Mouse (Mus musculus) neural tube, embryonic 11.5 days (tissue): Measurements from ENCODE around the gene Cdh8. TPM values are rescaled to one million over a fixed set of nuclear protein-coding genes. Genes with fewer than 3 reads are reported as not detected.

Experiments
- ATAC-seq: fragments of 200-750 bp; cut with Nextera tagmentation; 2 replicates; pipeline ENCODE4 v1.8.0; 2017; ENCODE audit warnings: moderate number of reproducible peaks, mild to moderate bottlenecking, moderate TSS enrichment, moderate library complexity; ENCODE audit not compliant: insufficient read depth, low FRiP score, low TSS enrichment
- DNase-seq: peaks from one replicate; pipeline ENCODE4 v3.0.0-alpha.2; 2015; ENCODE audit warnings: low spot score
- H3K27ac ChIP-seq: fragments of 300-500 bp; sonication (generic); 2 replicates; pipeline ENCODE4 v1.5.1; 2014; ENCODE audit warnings: low read depth, mild to moderate bottlenecking, low read length
- H3K27me3 ChIP-seq: fragments of 300-500 bp; sonication (generic); 2 replicates; pipeline ENCODE4 v1.6.1; 2014; ENCODE audit warnings: mild to moderate bottlenecking, low read length, mixed read lengths; ENCODE audit not compliant: control insufficient read depth, insufficient read depth
- H3K36me3 ChIP-seq: fragments of 300-500 bp; sonication (generic); 2 replicates; pipeline ENCODE4 v1.6.1; 2014; ENCODE audit warnings: mild to moderate bottlenecking, low read length, moderate library complexity, mixed read lengths; ENCODE audit not compliant: control insufficient read depth, insufficient read depth
- H3K4me1 ChIP-seq: fragments of 300-500 bp; sonication (generic); 2 replicates; pipeline ENCODE4 v1.6.1; 2014; ENCODE audit warnings: low read length, mixed read lengths; ENCODE audit not compliant: control insufficient read depth, insufficient read depth
- H3K4me2 ChIP-seq: fragments of 300-500 bp; sonication (generic); 2 replicates; pipeline ENCODE4 v1.6.1; 2014; ENCODE audit warnings: low read depth, mild to moderate bottlenecking, moderate library complexity
- H3K4me3 ChIP-seq: fragments of 300-500 bp; sonication (generic); 2 replicates; pipeline ENCODE4 v1.5.1; 2014; ENCODE audit warnings: low read depth, low read length
- H3K9ac ChIP-seq: fragments of 300-500 bp; sonication (generic); 2 replicates; pipeline ENCODE4 v1.6.1; 2014; ENCODE audit warnings: mild to moderate bottlenecking, low read length
- H3K9me3 ChIP-seq: fragments of 300-500 bp; sonication (generic); 2 replicates; pipeline ENCODE4 v1.6.1; 2016; ENCODE audit warnings: low read length; ENCODE audit not compliant: control insufficient read depth
- WGBS: fragments of 180-500 bp; shearing (Covaris S2); extraction: QIAGEN DNeasy Blood & Tissue Kit; methylation state at CpG from one replicate; pipeline ENCODE4 v1.1.7; 2014; 5-methylcytosine and 5-hydroxymethylcytosine counted together
- polyA plus RNA-seq: library from polyadenylated mRNA; unstranded; fragments of >200 nt; fragmentation: Nextera tagmentation; extraction: Ambion mirVana; gene quantifications from 2 replicates; pipeline ENCODE4 v1.2.1, GENCODE M21; 2014

Gene Cdh8
- polyA plus RNA-seq, 1 experiment from 2014 or later = 4.4 TPM

DNA sequence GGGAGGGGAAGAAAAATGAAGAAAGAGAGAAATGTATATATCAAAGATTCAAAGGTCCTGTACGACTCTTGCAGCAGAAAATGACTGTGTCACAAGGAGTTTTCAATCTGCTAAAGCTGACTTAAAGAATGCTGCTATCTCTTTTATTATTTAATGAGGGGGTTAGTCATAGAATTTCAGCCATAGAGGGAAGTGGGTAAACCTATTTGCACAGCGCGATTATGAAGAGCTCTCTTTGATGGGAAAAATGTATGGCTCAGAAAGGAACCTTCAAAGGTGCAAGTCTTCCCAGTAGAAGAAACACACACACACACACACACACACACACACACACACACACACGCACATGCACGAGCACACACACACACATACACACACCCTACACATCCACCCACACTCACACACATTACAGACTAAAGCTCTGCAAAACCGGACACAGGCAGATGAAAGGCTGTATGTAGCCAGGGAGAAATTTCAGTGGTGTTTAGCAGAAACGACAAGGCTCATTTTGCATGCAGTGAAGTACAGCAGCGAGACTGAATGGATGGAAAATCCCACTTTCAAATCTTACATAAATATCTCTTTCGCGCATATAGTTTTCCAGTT is 2.3 kb downstream of the Cdh8 start:
- Histone ChIP-seq H3K9me3 (no peaks in the 10 kb centered on the region), H3K27ac (no peak overlapping the region), H3K4me1 (no peaks in the 10 kb centered on the region), H3K4me3 (no peak overlapping the region; the same call in 1 of the 2 replicates), H3K9ac (no peak overlapping the region), H3K36me3 (no peaks in the 10 kb centered on the region), H3K4me2 (peak overlapping the region; percentile 93), H3K27me3 (peaks cover 24% of the 10 kb centered on the region)
- WGBS = 42% methylated on average over 10 of the region's 10 CpGs
- DNase-seq (no peak), ATAC-seq (no peak)

DNA sequence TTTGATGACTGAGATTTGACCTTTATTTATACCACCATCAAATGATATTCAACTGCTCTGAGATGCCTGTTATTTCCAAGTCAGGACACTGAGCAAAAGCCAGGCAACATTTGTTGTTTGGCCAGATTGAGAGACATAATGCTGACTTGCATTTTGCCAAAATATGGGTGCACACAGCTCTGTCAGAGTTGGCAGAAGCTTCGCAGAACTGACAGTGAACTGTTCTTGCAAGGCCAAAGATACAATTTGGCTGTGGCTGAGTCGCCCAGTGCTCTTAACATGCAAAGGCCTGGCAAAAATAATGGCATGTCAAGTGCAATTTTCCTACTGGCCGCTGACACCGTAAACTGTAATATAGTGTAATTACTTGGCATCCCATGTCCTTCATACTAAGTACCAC is 22.4 kb downstream of the Cdh8 start:
- Histone ChIP-seq H3K9me3 (no peaks in the 10 kb centered on the region), H3K27ac (no peak overlapping the region), H3K4me2 (no peak overlapping the region), H3K4me1 (no peaks in the 10 kb centered on the region), H3K36me3 (no peaks in the 10 kb centered on the region), H3K27me3 (no peaks in the 10 kb centered on the region), H3K9ac (no peak overlapping the region), H3K4me3 (no peak overlapping the region)
- ATAC-seq (no peak), DNase-seq (no peak)
- WGBS = 80% methylated on average over 4 of the region's 4 CpGs

DNA sequence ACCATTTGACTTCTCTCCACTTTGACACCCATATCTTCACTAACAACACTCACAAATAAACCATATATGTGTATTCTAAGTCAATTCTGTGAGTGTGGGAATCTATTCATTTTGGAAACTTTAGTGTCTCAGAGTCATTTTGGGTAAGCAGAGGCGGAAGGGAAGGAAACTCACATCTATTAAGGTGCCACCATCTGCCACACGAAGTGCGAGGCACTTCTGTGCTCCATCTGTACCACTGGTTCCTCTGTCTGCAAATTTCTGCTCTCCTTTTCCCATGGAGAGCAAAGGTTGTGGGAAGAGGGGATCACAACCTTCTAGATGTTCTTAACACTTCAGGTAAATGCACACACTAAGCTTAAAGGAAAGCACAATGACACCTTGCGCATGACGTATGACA is 46.2 kb downstream of the Cdh8 start:
- WGBS = 93% methylated on average over 5 of the region's 5 CpGs
- no peak for ATAC-seq

DNA sequence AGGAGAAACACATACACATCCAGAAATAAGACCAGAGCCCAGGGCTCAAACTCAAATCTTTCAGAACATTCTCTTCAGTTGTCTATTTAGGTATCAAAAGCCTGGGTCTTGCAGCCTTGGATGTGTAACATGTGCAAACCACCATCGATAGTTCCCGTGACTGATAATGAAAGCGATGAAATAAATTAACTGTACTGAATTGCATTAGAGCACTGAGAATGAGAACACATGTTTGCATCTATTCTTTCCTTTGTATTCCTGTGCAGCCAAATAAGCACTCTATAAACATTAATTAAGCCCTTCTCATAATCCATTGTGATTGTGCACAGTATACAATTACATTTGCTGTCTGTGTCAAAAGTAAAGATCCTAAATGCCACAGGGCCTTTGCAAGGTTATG is 47.1 kb downstream of the Cdh8 start:
- H3K27me3 ChIP-seq = no peaks in the 10 kb centered on the region
- no peak overlapping the region for H3K4me3 ChIP-seq
- H3K9ac ChIP-seq = no peak overlapping the region
- no peaks in the 10 kb centered on the region for H3K9me3 ChIP-seq
- no peak overlapping the region for H3K4me2 ChIP-seq
- no peaks in the 10 kb centered on the region for H3K4me1 ChIP-seq
- H3K36me3 ChIP-seq = no peaks in the 10 kb centered on the region
- no peak overlapping the region for H3K27ac ChIP-seq
- ATAC-seq (no peak), DNase-seq (no peak)
- WGBS = 85% methylated on average over 3 of the region's 3 CpGs

More for the DNA sequence above, 46.2 kb downstream of the Cdh8 start:
- no peaks in the 10 kb centered on the region for H3K4me1 ChIP-seq
- H3K36me3 ChIP-seq = no peaks in the 10 kb centered on the region
- H3K27me3 ChIP-seq = no peaks in the 10 kb centered on the region
- DNase-seq = no peak
- H3K4me2 ChIP-seq = no peak overlapping the region
- H3K4me3 ChIP-seq = no peak overlapping the region
- H3K27ac ChIP-seq = no peak overlapping the region
- no peaks in the 10 kb centered on the region for H3K9me3 ChIP-seq
- no peak overlapping the region for H3K9ac ChIP-seq

DNA sequence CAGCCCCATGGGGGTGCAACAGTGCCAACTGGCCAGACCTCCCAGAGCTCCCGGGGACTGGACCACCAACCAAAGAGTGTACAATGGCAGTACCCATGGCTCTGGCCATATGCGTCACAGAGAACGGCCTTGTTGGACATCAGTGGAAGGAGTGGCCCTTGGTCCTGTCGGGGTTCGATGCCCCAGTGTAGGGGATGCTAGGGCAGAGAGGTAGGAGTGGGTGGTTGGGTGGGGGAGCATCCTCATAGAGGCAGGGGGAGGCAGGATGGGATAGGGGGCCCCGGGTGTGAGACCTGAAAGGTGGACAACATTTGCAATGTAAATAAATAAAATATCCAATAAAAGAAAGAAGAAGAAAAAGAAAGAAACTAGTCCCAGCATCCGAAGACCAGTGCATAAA is 47.8 kb downstream of the Cdh8 start:
- 93% methylated on average over 7 of the region's 7 CpGs for WGBS
- DNase-seq (no peak), ATAC-seq (no peak)
- Histone ChIP-seq H3K36me3 (no peaks in the 10 kb centered on the region), H3K27ac (no peak overlapping the region), H3K9me3 (no peaks in the 10 kb centered on the region), H3K4me3 (no peak overlapping the region), H3K4me2 (no peak overlapping the region), H3K27me3 (no peaks in the 10 kb centered on the region), H3K4me1 (no peaks in the 10 kb centered on the region), H3K9ac (no peak overlapping the region)

DNA sequence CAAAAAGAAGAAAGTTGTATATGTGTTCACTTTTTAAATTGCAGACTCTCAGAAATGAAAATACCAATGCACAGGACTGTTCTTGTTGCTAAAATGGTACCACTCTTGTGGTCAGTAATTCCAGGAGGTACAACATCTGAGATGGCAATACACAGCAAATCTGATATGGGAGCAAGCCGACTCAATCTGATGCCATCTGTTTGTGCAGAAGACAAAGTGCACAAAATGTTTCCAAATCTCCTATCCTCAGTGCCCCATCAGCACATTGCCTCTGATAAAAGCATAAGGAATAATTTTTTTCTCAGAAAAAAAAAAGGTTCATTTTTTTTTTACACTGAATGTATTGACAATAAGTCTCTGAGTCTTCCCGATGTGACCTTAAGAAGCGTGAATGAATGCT is 62.3 kb downstream of the Cdh8 start:
- 86% methylated on average over 3 of the region's 3 CpGs for WGBS
- Histone ChIP-seq H3K9ac (no peak overlapping the region), H3K4me3 (no peak overlapping the region), H3K27me3 (no peaks in the 10 kb centered on the region), H3K36me3 (no peaks in the 10 kb centered on the region), H3K9me3 (no peaks in the 10 kb centered on the region), H3K4me1 (no peaks in the 10 kb centered on the region), H3K4me2 (no peak overlapping the region), H3K27ac (no peak overlapping the region)
- ATAC-seq = no peak
- DNase-seq = no peak

DNA sequence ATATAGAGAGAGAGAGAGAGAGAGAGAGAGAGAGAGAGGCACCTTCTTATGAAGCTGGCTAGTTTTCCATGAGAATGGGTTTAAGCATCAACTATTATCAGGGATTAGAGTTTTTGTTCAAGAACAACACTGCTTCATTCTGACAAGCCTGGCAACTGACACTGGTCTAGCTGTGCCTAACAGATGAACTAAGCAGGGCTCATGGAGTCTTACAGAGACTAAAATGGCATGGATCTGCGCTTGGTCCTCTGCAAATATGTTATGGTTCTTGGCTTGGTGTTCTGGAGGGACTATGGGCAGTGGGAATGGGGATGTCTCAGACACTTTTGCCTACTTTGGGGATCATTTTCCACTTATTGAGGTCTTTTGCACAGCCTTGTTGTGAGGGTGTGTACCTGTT is 63.0 kb downstream of the Cdh8 start:
- Histone ChIP-seq H3K36me3 (no peaks in the 10 kb centered on the region), H3K27ac (no peak overlapping the region), H3K9me3 (no peaks in the 10 kb centered on the region), H3K4me3 (no peak overlapping the region), H3K27me3 (no peaks in the 10 kb centered on the region), H3K4me2 (no peak overlapping the region), H3K9ac (no peak overlapping the region), H3K4me1 (no peaks in the 10 kb centered on the region)
- ATAC-seq = no peak
- no peak for DNase-seq
- 80% methylated on average over 1 of the region's 1 CpGs for WGBS

DNA sequence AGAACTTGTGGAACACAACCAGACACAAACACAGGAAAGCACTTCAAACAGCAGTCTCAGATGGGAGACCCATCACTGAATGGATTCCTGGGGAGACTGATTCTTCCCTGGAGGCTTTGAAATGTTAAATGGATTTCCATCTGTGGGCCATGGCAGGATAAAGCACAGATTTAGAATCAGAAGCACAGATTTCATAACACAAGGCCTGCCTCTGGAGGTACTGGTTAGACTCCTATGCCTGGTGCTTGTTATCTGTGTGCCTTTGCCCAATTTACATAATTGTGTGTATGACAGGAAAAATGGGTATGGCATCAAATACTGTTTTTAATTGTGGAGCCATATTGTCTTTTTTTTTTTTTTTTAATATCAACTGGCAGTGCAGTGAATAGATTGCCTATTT is 66.8 kb downstream of the Cdh8 start:
- no peak for DNase-seq
- ATAC-seq = no peak
- H3K27ac ChIP-seq = no peak overlapping the region

DNA sequence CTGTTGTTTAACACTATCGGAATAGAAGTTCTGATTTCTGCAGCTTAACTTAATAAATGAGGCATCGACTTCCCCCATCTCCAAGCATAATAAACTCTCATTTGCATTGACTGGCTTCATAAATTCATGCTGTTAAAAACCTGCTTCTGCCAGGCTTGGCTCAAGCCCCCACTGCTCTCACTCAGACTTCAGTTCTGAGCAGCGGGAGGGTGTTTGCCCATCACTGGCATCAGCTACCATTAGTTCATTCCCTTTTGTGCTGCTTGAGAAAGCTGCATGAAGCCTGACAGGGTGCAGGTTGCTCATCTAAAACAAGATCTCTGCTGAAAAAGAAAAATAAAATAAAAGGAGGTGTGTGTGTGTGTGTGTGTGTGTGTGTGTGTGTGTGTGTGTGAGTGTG is 67.7 kb downstream of the Cdh8 start:
- no peak overlapping the region for H3K4me3 ChIP-seq
- ATAC-seq (no peak), DNase-seq (no peak)
- H3K27ac ChIP-seq = no peak overlapping the region
- H3K4me2 ChIP-seq = no peak overlapping the region
- 76% methylated on average over 3 of the region's 3 CpGs for WGBS
- H3K9ac ChIP-seq = no peak overlapping the region
- H3K36me3 ChIP-seq = no peaks in the 10 kb centered on the region
- H3K27me3 ChIP-seq = no peaks in the 10 kb centered on the region
- no peaks in the 10 kb centered on the region for H3K4me1 ChIP-seq
- no peaks in the 10 kb centered on the region for H3K9me3 ChIP-seq

More for the DNA sequence above, 66.8 kb downstream of the Cdh8 start:
- Histone ChIP-seq H3K4me1 (no peaks in the 10 kb centered on the region), H3K9me3 (no peaks in the 10 kb centered on the region), H3K27me3 (no peaks in the 10 kb centered on the region), H3K4me3 (no peak overlapping the region), H3K9ac (no peak overlapping the region), H3K36me3 (no peaks in the 10 kb centered on the region), H3K4me2 (no peak overlapping the region)
